Mouse (Mus musculus) bone marrow macrophage, adult 2 months (primary cell): ENCODE measurements around the gene Comt. TPM values are rescaled to one million over a fixed set of nuclear protein-coding genes. Genes with fewer than 3 reads are reported as not detected.

Experiments
- H3K27ac ChIP-seq: 2 replicates; pipeline ENCODE4 v1.5.1; 2012; ENCODE audit warnings: low read depth, low read length; ENCODE audit not compliant: insufficient read depth
- H3K4me1 ChIP-seq: 2 replicates; pipeline ENCODE4 v1.6.1; 2012; ENCODE audit warnings: low read length; ENCODE audit not compliant: control insufficient read depth, insufficient read depth
- H3K4me3 ChIP-seq: 2 replicates; pipeline ENCODE4 v1.5.1; 2012; ENCODE audit warnings: mild to moderate bottlenecking, low read length, moderate library complexity; ENCODE audit not compliant: insufficient read depth
- CTCF ChIP-seq: IDR thresholded peaks from 2 replicates; pipeline ENCODE4 v1.5.1; 2012; ENCODE audit warnings: low read depth, mild to moderate bottlenecking, low read length, moderate library complexity
- POLR2A ChIP-seq: IDR thresholded peaks from 2 replicates; pipeline ENCODE4 v1.6.1; 2012; ENCODE audit warnings: mild to moderate bottlenecking, low read depth, low read length, borderline replicate concordance
- polyA plus RNA-seq: library from polyadenylated mRNA; stranded (reverse); fragments of >200 nt; gene quantifications from 2 replicates; pipeline ENCODE4 v1.2.4, GENCODE M21; 2012; ENCODE audit not compliant: missing spikeins, insufficient read depth, insufficient read length

Comt gene
- polyA plus RNA-seq, 1 experiment, result 99.6 TPM

DNA sequence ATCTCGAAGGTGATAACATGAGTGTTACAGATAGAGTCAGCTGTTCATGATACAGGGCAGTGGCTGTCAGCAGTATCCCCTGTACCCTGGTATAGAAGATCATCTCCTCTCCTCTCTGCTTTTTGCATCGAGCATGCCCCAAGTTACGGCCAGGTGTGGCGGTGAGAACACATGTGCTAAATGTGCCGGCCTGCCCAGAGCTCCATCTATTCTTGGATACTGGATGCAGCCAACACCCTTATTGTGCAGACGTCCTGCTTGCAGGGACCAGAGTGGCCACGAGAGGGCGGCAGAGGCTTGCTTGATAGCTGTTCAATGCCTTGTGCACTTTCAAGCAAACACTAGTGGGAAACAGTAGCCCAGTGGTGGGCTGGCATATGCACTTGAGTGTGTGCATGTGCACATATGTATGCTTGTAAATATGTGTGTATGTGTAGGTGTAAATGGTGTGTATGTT, 16.8 kb upstream of the Comt start:
- Histone ChIP-seq H3K4me3 (no peak overlapping the region), H3K4me1 (no peaks in the 10 kb centered on the region), H3K27ac (no peak overlapping the region)
- TF ChIP-seq POLR2A (no peak), CTCF (peak; percentile 98)

DNA sequence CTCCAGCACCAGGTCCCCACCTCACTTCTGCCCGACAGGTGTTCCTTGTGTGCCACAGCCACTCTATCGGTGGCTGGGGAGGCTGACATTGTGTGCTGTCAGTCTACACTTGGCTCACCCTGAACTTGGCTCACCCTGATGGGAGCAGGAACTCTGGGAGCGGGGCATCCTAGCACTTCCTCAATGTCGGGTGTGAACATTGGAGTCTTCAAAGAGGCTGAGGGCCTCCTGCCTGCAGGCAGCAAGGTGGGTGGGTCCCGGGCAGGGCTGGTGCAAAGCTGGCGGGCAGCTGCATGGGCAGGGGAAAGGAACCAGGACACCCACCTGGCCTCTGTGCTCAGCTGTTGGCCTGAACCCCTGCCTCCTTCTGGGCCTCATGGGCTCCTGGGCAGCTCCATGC, 9.5 kb upstream of the Comt start:
- TF ChIP-seq POLR2A (no peak), CTCF (no peak)
- no peaks in the 10 kb centered on the region for H3K4me1 ChIP-seq
- H3K4me3 ChIP-seq, result no peak overlapping the region
- H3K27ac ChIP-seq, result no peak overlapping the region

DNA sequence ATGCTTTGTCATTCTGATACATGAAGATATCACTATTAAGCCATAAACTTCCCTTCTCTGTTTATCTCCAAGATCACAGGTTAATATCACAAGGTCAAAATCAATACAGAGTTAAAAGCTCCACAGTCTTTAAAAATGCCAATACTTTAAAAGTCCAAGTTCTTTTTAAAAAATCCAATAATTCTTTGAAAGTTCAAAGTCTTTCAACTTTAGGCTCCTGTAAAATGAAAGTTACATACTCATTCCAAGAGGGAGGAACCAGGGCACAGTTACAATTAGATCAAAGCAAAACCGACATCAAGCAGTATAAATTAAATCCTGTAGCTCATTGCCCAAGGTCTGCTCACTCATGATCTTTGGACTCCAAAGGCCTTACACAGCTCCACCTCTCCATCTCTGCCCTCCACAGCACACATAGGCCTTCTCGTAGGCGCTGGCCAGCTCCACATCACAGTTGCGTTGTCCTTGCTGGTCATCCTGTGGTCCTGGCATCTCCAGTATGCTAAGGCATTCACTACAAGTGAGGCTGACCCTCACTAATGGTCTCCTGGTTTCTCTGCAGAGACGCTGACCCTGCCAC, 6.8 kb upstream of the Comt start:
- TF ChIP-seq POLR2A (no peak), CTCF (no peak)
- Histone ChIP-seq H3K4me1 (no peaks in the 10 kb centered on the region), H3K4me3 (no peak overlapping the region), H3K27ac (no peak overlapping the region)

DNA sequence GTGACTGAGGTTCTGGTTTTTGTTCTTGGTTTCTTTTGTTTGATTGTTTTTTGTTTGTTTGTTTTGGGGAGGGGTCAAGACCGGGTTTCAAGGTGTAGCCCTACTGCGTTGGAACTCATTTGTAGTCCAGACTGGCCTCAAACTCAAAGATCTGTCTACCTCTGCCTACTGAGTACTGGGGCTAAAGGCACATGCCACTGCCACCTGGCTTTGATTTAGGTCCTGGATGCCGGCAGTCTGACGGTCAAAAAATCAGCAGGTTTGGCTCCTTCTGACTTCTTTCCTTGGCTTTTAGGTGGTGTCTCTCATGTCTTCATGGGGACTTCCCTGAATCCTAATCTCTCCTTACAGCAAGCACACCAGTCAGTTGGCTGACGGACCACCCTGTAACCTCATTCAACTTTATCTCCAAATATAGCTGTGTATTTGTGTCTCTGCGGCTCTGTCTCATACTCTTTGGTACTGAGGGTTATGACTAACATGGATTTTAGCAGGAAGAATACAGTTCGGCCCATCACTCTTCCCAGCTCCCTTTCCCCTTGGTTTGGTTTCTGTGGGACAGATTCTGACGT, 4.1 kb upstream of the Comt start:
- peaks cover 4% of the 10 kb centered on the region for H3K4me1 ChIP-seq
- H3K27ac ChIP-seq, result no peak overlapping the region
- no peak overlapping the region for H3K4me3 ChIP-seq
- TF ChIP-seq POLR2A (no peak), CTCF (no peak)

DNA sequence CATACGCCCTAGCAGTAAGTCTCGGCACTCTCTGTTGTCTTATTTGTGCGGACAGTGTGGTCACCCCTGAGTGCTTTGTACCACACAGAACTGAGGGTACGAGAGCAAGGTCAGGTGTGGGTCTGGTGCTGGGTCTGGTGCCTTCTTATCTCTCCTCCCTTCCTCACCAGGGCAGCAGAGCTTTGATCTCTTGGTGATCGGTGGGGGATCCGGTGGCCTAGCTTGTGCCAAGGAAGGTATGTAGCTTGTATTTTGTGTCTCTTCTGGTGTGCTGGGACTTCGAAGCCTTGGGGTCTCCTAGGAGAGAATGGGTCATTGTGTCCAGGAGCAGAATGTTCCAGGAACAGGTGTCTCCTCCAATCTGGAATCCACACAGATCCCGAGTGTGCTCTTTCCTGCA, 3.0 kb upstream of the Comt start:
- H3K4me3 ChIP-seq, result no peak overlapping the region
- TF ChIP-seq POLR2A, result no peak
- TF ChIP-seq CTCF, result no peak
- H3K27ac ChIP-seq, result no peak overlapping the region
- peaks cover 4% of the 10 kb centered on the region for H3K4me1 ChIP-seq

DNA sequence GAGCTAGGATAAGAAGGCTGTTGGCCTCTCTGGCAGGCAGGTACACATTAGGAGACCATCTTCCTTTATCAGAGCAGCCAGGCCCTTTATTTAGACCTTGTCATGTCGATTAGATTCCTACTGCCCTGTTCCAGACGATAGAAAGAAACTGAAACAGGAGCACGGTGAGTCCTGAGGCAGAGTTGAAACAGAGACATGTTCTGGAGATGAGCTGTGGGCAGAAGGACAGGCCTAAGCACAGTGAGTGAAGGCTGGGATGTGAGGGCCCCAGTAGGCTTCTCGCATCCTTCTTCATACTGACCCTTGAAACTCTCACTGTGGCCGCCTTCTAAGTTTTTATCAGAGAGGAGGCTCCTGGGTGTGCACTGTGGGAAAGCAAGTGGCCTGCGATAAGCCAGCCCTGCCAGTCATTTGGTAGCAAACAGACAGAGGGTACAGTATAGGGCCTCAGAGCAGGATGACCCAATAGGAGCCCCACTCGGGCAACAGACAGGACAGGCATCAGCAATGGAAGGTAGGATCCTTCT, 1.9 kb upstream of the Comt start:
- H3K4me3 ChIP-seq, result no peak overlapping the region
- no peak for TF ChIP-seq CTCF
- TF ChIP-seq POLR2A, result no peak
- H3K4me1 ChIP-seq, result peaks cover 12% of the 10 kb centered on the region
- H3K27ac ChIP-seq, result no peak overlapping the region

DNA sequence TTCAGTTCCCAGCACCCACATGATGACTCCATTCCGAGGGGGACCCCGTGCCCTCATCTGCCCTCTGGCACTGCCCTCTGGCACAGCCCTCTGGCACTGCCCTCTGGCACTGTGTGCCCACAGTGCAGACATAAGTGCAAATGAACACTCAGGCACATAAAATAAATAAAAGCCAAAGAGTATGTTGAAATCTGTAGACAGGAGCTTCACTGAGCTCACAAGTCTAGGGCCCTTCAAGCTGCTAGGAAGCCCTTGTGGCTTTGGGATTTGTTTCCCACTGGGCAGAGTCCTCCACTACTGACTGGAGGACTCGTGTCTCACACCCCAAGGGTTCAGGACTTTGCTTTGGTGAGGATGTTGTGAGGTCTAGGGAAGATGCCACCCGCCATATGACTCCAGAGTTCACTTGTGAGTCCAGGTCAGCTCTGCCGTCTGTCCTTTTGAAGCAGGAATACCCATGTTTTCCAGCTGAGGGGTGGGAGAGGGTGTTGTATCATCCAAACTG, 1.4 kb upstream of the Comt start:
- Histone ChIP-seq H3K4me3 (no peak overlapping the region), H3K27ac (no peak overlapping the region), H3K4me1 (peaks cover 18% of the 10 kb centered on the region)
- TF ChIP-seq POLR2A, result no peak
- no peak for TF ChIP-seq CTCF

DNA sequence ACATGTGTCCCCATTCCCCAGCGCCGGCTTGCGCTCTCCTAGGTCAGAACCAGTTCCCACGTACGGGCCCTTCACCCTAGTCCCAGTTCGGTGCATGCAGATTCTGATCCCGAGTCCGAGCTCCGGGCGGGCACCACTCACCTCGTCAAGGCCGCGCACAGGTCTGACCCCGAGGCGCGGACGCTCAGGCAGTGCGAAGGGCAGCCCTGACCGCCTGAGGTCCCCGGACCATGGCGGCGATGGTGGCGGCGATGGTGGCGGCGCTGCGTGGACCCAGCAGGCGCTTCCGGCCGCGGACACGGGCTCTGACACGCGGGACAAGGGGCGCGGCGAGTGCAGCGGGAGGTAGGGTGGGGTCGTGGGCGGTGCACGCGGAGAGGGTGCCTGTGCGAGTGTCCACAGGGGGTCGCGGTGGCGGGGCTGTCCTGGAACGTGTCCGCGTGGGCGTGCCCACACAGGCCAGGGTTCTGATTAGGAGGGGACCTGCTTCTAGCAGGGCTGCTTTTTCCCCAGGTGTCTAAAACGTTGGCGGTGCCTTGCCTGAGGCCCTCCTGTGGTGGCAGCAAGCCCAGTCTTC, 349 bp downstream of the Comt start, which contains the start of gene Txnrd2:
Gene Txnrd2, plus strand, starts transcription at position 170 of the 577 bp plus-strand sequence.
- TF ChIP-seq POLR2A (no peak), CTCF (peak; percentile 30; the same call in 1 of the 2 replicates)
- Histone ChIP-seq H3K27ac (peak within 1 kb of the TSS; percentile 40), H3K4me3 (peak within 1 kb of the TSS; percentile 73), H3K4me1 (peaks cover 30% of the 10 kb centered on the region)

DNA sequence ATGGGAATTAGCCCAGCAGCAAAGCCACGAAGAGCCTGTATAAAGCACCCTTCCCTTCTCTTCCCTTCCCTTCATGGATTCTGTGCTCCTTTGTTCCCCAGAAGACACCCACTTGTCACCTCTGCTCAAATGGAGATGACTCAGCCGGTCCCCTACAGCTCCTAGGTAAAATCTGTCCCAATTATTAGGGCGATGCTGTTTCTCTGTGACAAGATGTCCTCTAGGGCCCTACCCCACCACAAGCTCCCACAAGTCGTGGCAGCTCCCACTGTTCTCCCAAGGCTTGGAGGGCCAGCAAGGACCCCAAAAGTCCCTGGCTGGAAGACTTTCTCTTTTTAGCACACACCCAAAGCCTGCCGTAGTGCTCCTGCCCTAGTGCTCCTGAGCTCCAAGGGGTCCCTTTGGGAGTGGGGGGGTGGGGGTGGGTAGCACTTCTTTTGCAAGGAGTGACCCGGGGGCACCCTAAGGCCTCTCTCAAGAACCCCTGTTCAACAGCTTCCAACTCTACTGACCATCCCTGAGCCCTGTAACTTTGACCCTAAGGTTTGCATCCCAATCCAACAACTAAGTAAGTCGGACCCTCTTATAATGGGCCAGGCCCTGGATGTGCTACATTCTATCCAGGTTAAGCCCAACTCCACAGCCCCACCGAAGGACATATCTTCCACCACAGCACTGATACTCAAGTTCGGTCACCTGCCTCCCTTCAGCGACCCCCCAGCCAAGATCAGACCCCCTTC, 1.0 kb downstream of the Comt start:
- H3K27ac ChIP-seq, result peak overlapping the region; percentile 40

More for the DNA sequence above, 1.0 kb downstream of the Comt start:
- Histone ChIP-seq H3K4me3 (peak overlapping the region; percentile 73), H3K4me1 (peaks cover 33% of the 10 kb centered on the region)
- TF ChIP-seq POLR2A (no peak), CTCF (no peak)
